Mouse (Mus musculus): ENCODE measurements around the gene Hmgcs2. TPM values are rescaled to one million over a fixed set of nuclear protein-coding genes. Genes with fewer than 3 reads are reported as not detected.
"Not testable (repeated sequence)": the region's sequence is repeated elsewhere in the genome, so short reads cannot be mapped to it uniquely, and the experiment has no call there.

The Hmgcs2 gene
- polyA plus RNA-seq, 1 experiment from 2014 or later: 16.3 TPM

DNA sequence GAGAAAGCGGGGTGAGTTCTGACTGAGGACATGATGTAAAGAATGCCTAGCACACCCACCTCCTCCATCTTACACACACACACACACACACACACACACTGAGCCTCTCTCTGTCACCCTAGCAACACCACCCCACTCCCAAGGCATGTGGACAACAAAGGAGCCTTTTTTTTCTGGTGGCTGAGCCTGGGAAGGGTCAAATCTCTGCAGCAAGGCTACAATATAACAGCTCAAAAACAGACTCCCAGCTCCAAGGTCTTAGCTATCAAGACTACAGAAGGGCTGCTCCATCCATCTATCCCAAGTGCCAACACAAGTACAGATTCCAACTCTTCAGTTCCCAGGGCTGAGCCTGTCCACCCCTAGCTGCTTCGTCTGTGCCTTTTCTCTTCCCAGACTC lies 39.0 kb downstream of the Hmgcs2 start:
- 15% methylated on average over 2 of the region's 2 CpGs for WGBS
- ATAC-seq (ENCODE audit: low read depth): peak; percentile 92
- Histone ChIP-seq H3K36me3 (0 out of 2 replicates have a peak, but pooled peaks cover 4% of the 10 kb centered on the region), H3K9ac (no peak overlapping the region), H3K27me3 (no peaks in the 10 kb centered on the region), H3K27ac (replicated peaks) (peak overlapping the region; percentile 91), H3K4me3 (no peak overlapping the region), H3K4me2 (no peak overlapping the region), H3K9me3 (no peaks in the 10 kb centered on the region), H3K4me1 (replicated peaks) (peaks cover 41% of the 10 kb centered on the region)

DNA sequence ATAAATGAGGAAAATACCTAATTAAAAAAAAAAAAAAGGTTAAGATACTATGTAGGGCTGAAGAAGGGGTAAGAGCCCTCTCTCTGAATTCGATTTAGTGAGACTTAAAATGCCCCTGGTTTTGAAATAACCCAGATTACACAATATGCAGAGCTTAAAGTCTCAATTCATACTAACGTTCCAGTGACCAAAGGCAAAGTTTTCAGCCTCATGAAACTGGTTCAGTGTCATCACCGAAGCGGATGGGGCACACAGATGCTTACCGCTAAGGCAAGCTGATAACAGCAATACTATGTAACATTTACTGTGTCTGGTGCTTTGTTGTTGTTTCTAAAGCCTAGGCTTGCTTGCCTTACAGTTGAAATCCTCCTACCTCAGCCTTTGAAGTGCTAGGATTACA lies 42.0 kb downstream of the Hmgcs2 start:
- Histone ChIP-seq H3K27ac (replicated peaks) (no peak overlapping the region), H3K4me3 (no peak overlapping the region), H3K27me3 (no peaks in the 10 kb centered on the region), H3K4me1 (replicated peaks) (peaks cover 45% of the 10 kb centered on the region), H3K9me3 (no peaks in the 10 kb centered on the region), H3K36me3 (peaks cover 15% of the 10 kb centered on the region), H3K4me2 (no peak overlapping the region), H3K9ac (no peak overlapping the region)
- 93% methylated on average over 5 of the region's 5 CpGs for WGBS
- no peak for ATAC-seq (ENCODE audit: low read depth)

DNA sequence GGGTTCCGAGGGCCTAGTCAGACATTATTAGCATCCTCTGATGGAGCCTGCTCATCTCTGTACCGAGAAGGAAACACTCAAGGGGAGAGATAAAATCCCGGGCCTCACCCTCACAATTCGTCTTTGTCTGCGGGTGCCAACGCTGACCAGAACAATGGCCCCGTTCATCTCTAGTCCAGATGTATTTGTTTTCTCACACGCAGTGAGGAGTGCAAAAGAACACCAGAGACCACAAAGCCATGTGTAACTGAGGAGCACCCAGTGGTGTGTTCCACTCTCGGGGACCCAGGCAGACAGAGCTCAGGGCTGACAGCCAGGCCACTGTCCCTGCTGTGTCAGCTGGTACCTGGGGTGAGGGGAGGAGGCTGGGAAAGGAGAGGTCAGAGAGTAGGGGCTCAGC lies 44.0 kb downstream of the Hmgcs2 start:
- 0 out of 2 replicates have a peak overlapping the region, but pooled peaks have one; percentile 42 for H3K27ac ChIP-seq (replicated peaks)
- H3K27me3 ChIP-seq: no peaks in the 10 kb centered on the region
- peaks cover 27% of the 10 kb centered on the region for H3K4me1 ChIP-seq (replicated peaks)
- H3K9ac ChIP-seq: 0 out of 2 replicates have a peak overlapping the region, but pooled peaks have one; percentile 31
- no peaks in the 10 kb centered on the region for H3K9me3 ChIP-seq
- no peak overlapping the region for H3K4me2 ChIP-seq
- ATAC-seq (ENCODE audit: low read depth): no peak
- WGBS: 44% methylated on average over 9 of the region's 9 CpGs
- no peak overlapping the region for H3K4me3 ChIP-seq
- H3K36me3 ChIP-seq: peaks cover 25% of the 10 kb centered on the region

DNA sequence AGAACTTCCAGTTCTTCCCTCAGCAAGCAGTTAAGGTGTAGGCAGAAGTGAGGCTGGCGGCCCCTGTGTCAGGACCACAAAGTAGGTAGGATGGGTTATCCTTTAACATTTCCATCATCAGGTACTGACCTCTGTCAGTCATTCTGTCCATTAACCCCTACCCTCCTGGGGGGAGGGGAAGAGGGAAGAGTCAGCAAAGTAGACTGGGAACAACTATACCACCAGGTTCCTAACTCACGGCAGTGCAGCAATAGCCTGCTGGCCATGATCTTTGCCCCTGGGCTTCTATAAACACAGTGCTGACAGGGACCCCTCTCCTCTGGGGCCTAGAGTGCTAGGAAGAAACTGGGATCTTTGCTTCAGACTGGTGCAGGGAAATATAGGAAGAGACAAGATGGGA lies 53.8 kb downstream of the Hmgcs2 start:
- peaks cover 5% of the 10 kb centered on the region; the same call in 1 of the 2 replicates for H3K27me3 ChIP-seq
- H3K36me3 ChIP-seq: peaks cover 12% of the 10 kb centered on the region
- no peak overlapping the region for H3K9ac ChIP-seq
- 89% methylated on average over 2 of the region's 2 CpGs for WGBS
- H3K4me2 ChIP-seq: no peak overlapping the region
- H3K27ac ChIP-seq (replicated peaks): no peak overlapping the region
- no peaks in the 10 kb centered on the region for H3K9me3 ChIP-seq
- H3K4me1 ChIP-seq (replicated peaks): peaks cover 38% of the 10 kb centered on the region
- no peak overlapping the region for H3K4me3 ChIP-seq
- no peak for ATAC-seq (ENCODE audit: low read depth)

DNA sequence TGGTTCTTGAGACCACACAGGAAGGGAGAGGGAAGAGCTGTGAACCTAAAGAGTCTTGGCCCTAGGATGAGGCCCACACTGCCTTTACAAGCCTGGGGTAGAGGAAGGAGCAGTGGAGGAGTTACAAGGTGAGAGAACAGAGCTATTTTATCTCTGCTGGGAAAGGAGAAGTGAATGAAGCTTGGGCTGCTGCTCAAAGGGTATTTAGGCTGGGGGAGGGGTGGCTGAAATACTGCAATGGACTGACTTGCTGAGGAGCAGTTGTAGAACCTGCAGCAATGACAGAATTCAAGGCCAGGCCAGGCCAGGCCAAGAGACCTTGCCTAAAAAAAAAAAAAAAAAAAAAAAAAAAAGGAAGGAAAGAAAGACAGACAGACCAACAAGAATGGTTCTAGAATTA lies 55.1 kb downstream of the Hmgcs2 start:
- Histone ChIP-seq H3K4me1 (replicated peaks) (peaks cover 49% of the 10 kb centered on the region), H3K27me3 (peaks cover 5% of the 10 kb centered on the region; the same call in 1 of the 2 replicates), H3K27ac (replicated peaks) (no peak overlapping the region), H3K9ac (no peak overlapping the region), H3K9me3 (no peaks in the 10 kb centered on the region), H3K36me3 (peaks cover 10% of the 10 kb centered on the region), H3K4me2 (peak overlapping the region; percentile 90; the same call in 1 of the 2 replicates), H3K4me3 (no peak overlapping the region)
- no peak for ATAC-seq (ENCODE audit: low read depth)

DNA sequence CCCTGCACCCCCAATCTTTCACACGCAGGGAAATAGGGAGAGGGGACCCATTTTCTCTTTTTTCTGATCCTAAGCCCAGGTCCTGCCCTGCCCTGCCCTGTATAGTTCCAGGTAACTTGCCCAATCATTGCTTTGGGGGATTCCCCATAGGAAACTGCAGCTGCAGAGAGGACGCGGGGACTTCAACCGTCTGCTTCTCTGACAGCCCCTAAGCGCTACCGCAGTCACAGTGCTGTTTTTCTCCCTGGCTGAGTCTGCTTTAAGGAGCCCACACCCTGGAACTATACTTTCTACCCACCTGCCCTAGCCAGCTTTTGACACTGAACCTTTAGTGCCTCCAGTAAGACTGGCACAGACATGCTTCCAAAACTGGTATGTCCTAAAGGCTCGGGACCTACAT lies 55.7 kb downstream of the Hmgcs2 start:
- H3K36me3 ChIP-seq: peaks cover 10% of the 10 kb centered on the region
- H3K27ac ChIP-seq (replicated peaks): no peak overlapping the region
- no peak for ATAC-seq (ENCODE audit: low read depth)
- no peaks in the 10 kb centered on the region for H3K9me3 ChIP-seq
- 73% methylated on average over 7 of the region's 7 CpGs for WGBS
- H3K4me1 ChIP-seq (replicated peaks): peaks cover 49% of the 10 kb centered on the region
- H3K4me2 ChIP-seq: peak overlapping the region; percentile 90
- H3K9ac ChIP-seq: no peak overlapping the region
- peaks cover 5% of the 10 kb centered on the region; the same call in 1 of the 2 replicates for H3K27me3 ChIP-seq
- no peak overlapping the region for H3K4me3 ChIP-seq

DNA sequence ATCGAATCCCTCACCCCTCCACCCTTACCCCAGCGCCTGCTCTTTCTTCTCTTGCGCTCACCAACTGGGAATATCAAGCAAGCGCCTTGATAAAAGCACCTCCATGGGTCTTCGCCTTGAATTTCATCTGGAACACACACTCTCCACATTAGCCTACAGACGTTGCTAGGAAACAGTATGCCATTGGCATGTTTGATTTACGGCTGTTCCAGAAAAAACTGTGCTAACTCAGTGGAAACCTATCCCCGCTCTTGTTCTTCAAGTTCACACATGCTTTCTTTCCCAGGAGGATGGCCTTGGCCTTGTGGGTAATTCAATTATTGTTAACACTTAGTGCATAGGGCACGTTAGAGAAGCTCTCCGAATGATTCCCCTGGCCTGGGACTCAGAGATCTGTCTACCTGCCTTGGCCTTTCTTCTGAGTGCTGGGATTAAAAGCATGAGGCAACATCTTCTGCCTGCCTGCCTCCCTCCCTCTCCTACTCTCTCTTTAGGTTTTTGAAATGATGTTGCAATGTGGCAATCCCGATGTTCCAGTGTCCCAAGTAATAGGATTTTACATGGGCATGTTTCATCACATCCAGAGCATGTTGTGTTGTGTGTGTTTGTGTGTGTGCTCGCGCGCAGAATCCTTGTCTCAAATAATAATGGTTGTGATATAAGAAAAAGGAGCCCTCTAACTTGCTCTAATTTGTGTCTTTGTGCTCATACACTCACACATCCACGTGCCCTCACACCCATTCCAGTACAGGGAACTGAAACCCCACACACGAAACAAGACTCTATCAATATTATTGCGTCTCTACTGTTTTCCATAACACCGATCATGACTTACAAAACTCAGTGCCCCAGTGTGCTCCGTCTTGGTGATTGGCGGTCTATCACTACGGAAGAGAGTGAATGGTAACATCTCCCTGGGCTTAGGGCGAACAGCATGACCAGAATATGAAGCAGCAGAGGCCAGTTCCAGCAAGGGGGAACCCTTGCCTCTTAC lies 56.7 kb downstream of the Hmgcs2 start:
- peak overlapping the region; percentile 1; the same call in 1 of the 2 replicates for H3K9ac ChIP-seq
- 0 out of 2 replicates have a peak overlapping the region, but pooled peaks have one; percentile 46 for H3K27ac ChIP-seq (replicated peaks)
- H3K9me3 ChIP-seq: no peaks in the 10 kb centered on the region
- peaks cover 8% of the 10 kb centered on the region for H3K36me3 ChIP-seq
- H3K27me3 ChIP-seq: peaks cover 5% of the 10 kb centered on the region; the same call in 1 of the 2 replicates
- ATAC-seq (ENCODE audit: low read depth): no peak
- H3K4me3 ChIP-seq: peak overlapping the region; percentile 56
- 57% methylated on average over 22 of the region's 22 CpGs for WGBS
- H3K4me2 ChIP-seq: peak overlapping the region; percentile 90
- peaks cover 49% of the 10 kb centered on the region for H3K4me1 ChIP-seq (replicated peaks)

DNA sequence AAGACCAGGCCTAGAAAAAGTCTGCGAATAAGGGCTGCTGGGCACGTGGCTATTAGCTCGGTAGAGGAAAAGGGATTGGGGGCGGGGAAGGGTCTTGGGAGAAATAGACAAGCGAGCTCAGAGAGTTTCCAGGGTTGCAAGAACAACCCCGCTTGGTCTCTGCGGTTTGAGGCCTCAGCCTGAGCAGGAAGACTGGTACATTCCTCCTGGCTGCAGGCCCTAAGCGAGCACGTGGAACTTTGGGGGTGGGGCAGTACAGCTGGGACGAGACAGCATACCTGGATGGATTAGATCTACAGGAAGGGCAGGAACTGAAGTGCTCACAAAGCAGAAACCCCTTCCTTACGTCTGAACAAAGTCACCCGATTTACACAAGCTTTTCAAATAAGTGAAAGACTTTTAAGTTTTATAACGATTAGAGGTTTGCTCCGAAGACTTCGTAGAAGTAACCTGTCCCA lies 58.4 kb downstream of the Hmgcs2 start:
- peak; percentile 34; the same call in 1 of the 2 replicates for ATAC-seq (ENCODE audit: low read depth)
- H3K4me3 ChIP-seq: peak overlapping the region; percentile 56
- no peaks in the 10 kb centered on the region for H3K36me3 ChIP-seq
- H3K9ac ChIP-seq: peak overlapping the region; percentile 74
- peaks cover 5% of the 10 kb centered on the region; the same call in 1 of the 2 replicates for H3K27me3 ChIP-seq
- peaks cover 49% of the 10 kb centered on the region for H3K4me1 ChIP-seq (replicated peaks)
- peak overlapping the region; percentile 90 for H3K4me2 ChIP-seq
- H3K9me3 ChIP-seq: no peaks in the 10 kb centered on the region
- peak overlapping the region; percentile 57 for H3K27ac ChIP-seq (replicated peaks)
- 4% methylated on average over 15 of the region's 15 CpGs for WGBS

DNA sequence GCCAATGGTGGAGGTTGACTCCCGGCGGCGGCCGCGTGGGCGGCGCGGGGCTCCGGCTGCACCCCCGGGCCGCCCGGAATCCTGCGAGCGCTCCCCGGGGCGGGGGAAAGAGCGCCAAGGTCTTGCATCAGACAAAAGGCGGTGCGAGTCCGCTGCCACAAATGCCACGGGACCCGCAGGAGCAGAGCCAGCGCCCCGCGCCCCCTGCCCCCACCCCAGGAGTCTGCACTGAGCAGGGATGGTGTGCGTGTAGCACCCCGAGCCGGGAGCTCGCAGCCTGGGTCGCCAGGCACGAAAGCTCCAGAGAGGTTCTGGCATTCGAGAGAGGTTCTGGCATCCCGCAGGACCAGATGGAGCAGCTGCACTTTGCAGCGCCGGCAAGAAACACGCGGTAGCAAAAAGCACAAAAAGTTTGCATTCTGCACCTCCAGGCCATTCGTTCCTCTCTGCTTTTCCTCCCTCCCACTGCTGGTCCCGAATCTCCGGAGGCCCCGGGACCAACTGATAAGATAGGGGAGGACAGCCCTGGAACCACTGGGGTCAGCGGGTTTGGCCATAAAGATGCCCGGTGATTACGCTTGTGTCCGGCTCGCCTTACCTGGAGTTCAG lies 59.0 kb downstream of the Hmgcs2 start:
- Histone ChIP-seq H3K9ac (peak overlapping the region; percentile 74), H3K4me1 (replicated peaks) (peaks cover 49% of the 10 kb centered on the region), H3K36me3 (no peaks in the 10 kb centered on the region), H3K4me3 (peak overlapping the region; percentile 56), H3K27me3 (peaks cover 5% of the 10 kb centered on the region; the same call in 1 of the 2 replicates), H3K4me2 (peak overlapping the region; percentile 90), H3K9me3 (no peaks in the 10 kb centered on the region), H3K27ac (replicated peaks) (peak overlapping the region; percentile 57)
- WGBS: under 1% methylated on average over 46 of the region's 46 CpGs
- ATAC-seq (ENCODE audit: low read depth): peak; percentile 68

DNA sequence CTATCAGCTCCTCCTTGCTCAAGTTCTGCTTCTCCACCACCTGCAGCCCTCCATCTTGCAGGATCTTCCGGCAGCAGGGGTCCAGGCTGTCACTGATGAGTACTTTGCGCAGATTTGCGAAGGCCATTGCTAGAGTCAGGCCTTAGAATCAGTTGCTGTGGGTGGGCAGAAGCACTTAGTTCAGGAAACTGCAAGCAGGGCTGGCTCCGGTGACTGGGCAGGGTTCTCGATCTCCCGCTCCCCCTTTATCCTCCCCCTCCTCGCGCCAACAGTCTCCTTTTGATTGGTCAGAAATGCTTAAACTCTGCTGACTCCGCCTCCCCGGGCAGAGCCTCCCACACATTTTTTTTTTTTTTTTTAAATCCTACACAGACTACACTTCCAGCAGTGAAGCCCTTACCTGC lies 59.5 kb downstream of the Hmgcs2 start, which contains the start of gene Phgdh:
Phgdh (minus strand) TSS at position 285 of the 404 bp plus-strand sequence.
- peak within 1 kb of the TSS; percentile 90 for H3K4me2 ChIP-seq
- ATAC-seq (ENCODE audit: low read depth): peak; percentile 75
- H3K4me1 ChIP-seq (replicated peaks): peaks cover 49% of the 10 kb centered on the region
- peak within 1 kb of the TSS; percentile 56 for H3K4me3 ChIP-seq
- peak within 1 kb of the TSS; percentile 57 for H3K27ac ChIP-seq (replicated peaks)
- not testable (repeated sequence) for H3K27me3 ChIP-seq, H3K9me3 ChIP-seq, H3K36me3 ChIP-seq
- H3K9ac ChIP-seq: peak within 1 kb of the TSS; percentile 74
- under 1% methylated on average over 10 of the region's 10 CpGs for WGBS

DNA sequence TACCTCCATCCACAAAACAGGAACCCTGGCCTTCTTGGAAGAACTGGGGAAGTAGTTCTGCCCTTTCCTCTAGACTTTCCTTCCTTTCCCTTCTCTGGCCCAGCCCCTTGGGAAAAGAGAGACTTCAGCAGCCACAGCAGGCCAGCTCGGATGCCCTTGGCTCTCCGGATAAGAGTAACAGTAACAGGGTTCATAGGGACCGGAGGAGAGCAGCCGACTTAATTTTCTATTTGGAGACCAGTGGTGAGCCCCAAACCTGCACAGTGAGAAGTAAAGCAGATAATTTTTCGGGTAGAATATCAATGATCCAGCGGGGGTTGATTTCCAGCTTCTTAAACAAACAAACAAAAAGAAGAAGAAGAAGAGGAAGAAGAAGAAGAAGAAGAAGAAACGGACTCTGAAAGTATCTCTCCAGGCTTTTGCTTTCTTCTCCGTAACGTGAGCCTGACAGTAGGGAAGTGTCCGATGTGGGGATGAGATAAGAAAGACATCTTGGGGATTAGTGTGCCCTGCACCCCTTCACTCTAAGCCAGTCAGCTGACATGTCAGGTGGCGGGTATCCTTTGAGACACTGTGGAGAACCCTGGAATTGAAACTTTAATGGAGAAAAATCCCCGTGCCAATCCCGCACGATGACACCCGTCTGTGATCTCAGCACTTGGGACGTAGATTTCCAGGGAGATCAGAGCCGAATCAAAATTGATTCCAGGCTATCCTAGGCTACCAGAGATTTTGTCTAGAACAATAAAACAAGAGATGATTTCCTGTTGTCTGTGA lies 60.8 kb downstream of the Hmgcs2 start:
- 92% methylated on average over 17 of the region's 17 CpGs for WGBS

More for the DNA sequence above, 60.8 kb downstream of the Hmgcs2 start:
- ATAC-seq (ENCODE audit: low read depth): no peak
- Histone ChIP-seq H3K27ac (replicated peaks) (no peak overlapping the region), H3K4me3 (no peak overlapping the region), H3K36me3 (no peaks in the 10 kb centered on the region), H3K9ac (no peak overlapping the region), H3K4me1 (replicated peaks) (peaks cover 41% of the 10 kb centered on the region), H3K4me2 (no peak overlapping the region), H3K9me3 (no peaks in the 10 kb centered on the region), H3K27me3 (peaks cover 5% of the 10 kb centered on the region; the same call in 1 of the 2 replicates)

Measured in neural tube, embryonic 13.5 days (tissue).